Mouse (Mus musculus) embryonic fibroblast, embryonic 13.5 days (primary cell): ENCODE results near the gene Cd44.

Experiments
- CTCF ChIP-seq: IDR thresholded peaks from 2 replicates; pipeline ENCODE4 v1.5.1; 2011; ENCODE audit warnings: mild to moderate bottlenecking, control low read depth, low read length, moderate library complexity, borderline replicate concordance; ENCODE audit not compliant: insufficient read depth
- POLR2A ChIP-seq: IDR thresholded peaks from 2 replicates; pipeline ENCODE4 v1.6.1; 2011; ENCODE audit warnings: low read depth, mild to moderate bottlenecking, control low read depth, low read length, moderate library complexity

- TF ChIP-seq CTCF (no peak), POLR2A (no peak)
These were observed 118.7 kb downstream of the Cd44 start for GRCm38 (mm10) chr2:102782751-102783150.
